Mouse (Mus musculus) kidney, postnatal 0 days (tissue): ENCODE data around the gene Snx12. TPM values are rescaled to one million over a fixed set of nuclear protein-coding genes. Genes with fewer than 3 reads are reported as not detected.
"Not testable (repeated sequence)": the region's sequence is repeated elsewhere in the genome, so short reads cannot be mapped to it uniquely, and the experiment has no call there.

Source experiments
- ATAC-seq: fragments of 200-750 bp; cut with Nextera tagmentation; replicated peaks from 2 replicates; pipeline ENCODE4 v1.8.0; 2017; ENCODE audit warnings: low read depth, moderate number of reproducible peaks, moderate TSS enrichment, moderate library complexity; ENCODE audit not compliant: low FRiP score
- DNase-seq: peaks from one replicate; pipeline ENCODE4 v3.0.0-alpha.2; 2016; ENCODE audit warnings: low spot score
- H3K27ac ChIP-seq: fragments of 300-500 bp; sonication (generic); 2 replicates; pipeline ENCODE4 v1.5.1; 2014; ENCODE audit warnings: mild to moderate bottlenecking
- H3K27me3 ChIP-seq: fragments of 300-500 bp; sonication (generic); 2 replicates; pipeline ENCODE4 v1.6.1; 2014; ENCODE audit warnings: low read length, mixed read lengths; ENCODE audit not compliant: insufficient read depth
- H3K36me3 ChIP-seq: fragments of 300-500 bp; sonication (generic); 2 replicates; pipeline ENCODE4 v1.6.1; 2014; ENCODE audit warnings: low read length, mixed read lengths; ENCODE audit not compliant: insufficient read depth
- H3K4me1 ChIP-seq: fragments of 300-500 bp; sonication (generic); replicated peaks from 2 replicates; pipeline ENCODE4 v1.6.1; 2014; ENCODE audit warnings: antibody characterized with exemption, low read length, mixed read lengths; ENCODE audit not compliant: insufficient read depth
- H3K4me2 ChIP-seq: fragments of 300-500 bp; sonication (generic); 2 replicates; pipeline ENCODE4 v1.6.1; 2014; ENCODE audit warnings: mild to moderate bottlenecking, low read length, moderate library complexity, mixed read lengths
- H3K4me3 ChIP-seq: fragments of 300-500 bp; sonication (generic); replicated peaks from 2 replicates; pipeline ENCODE4 v1.5.1; 2014; ENCODE audit warnings: low read depth, low read length
- H3K9ac ChIP-seq: fragments of 300-500 bp; sonication (generic); 2 replicates; pipeline ENCODE4 v1.6.1; 2014; ENCODE audit warnings: low read depth, low read length
- H3K9me3 ChIP-seq: fragments of 300-500 bp; sonication (generic); replicated peaks from 2 replicates; pipeline ENCODE4 v1.6.1; 2016; ENCODE audit warnings: low read length, inconsistent platforms, mixed read lengths
- CTCF ChIP-seq: IDR thresholded peaks from 2 replicates; pipeline ENCODE4 v1.5.1; 2016; ENCODE audit warnings: antibody characterized with exemption, low read depth, mild to moderate bottlenecking, moderate library complexity
- WGBS: fragments of 180-500 bp; shearing (Covaris S2); extraction: QIAGEN DNeasy Blood & Tissue Kit; methylation state at CpG from one replicate; pipeline ENCODE4 v1.1.7; 2014; 5-methylcytosine and 5-hydroxymethylcytosine counted together
- polyA plus RNA-seq: library from polyadenylated mRNA; unstranded; fragments of >200 nt; fragmentation: Nextera tagmentation; extraction: Ambion mirVana; gene quantifications from 2 replicates; pipeline ENCODE4 v1.2.1, GENCODE M21; 2015

Snx12 gene
- polyA plus RNA-seq, 1 experiment from 2014 or later = 46.7 TPM

GRCm38 (mm10) chrX:101126977-101127376, 95.4 kb downstream of the Snx12 start:
- Histone ChIP-seq H3K4me2 (no peak overlapping the region), H3K9ac (no peak overlapping the region), H3K9me3 (no peaks in the 10 kb centered on the region), H3K4me1 (no peaks in the 10 kb centered on the region), H3K36me3 (no peaks in the 10 kb centered on the region), H3K4me3 (no peak overlapping the region), H3K27me3 (no peaks in the 10 kb centered on the region), H3K27ac (0 out of 2 replicates have a peak overlapping the region, but pooled peaks have one; percentile 25)
- 54% methylated on average over 2 of the region's 2 CpGs for WGBS
- DNase-seq (peak; percentile 40), ATAC-seq (no peak)
- no peak for TF ChIP-seq CTCF

- 46% methylated on average over 7 of the region's 7 CpGs for WGBS
- Histone ChIP-seq H3K4me2 (no peak overlapping the region), H3K9me3 (no peaks in the 10 kb centered on the region), H3K4me3 (no peak overlapping the region), H3K4me1 (no peaks in the 10 kb centered on the region), H3K27ac (0 out of 2 replicates have a peak overlapping the region, but pooled peaks have one; percentile 25), H3K9ac (no peak overlapping the region), H3K36me3 (no peaks in the 10 kb centered on the region), H3K27me3 (no peaks in the 10 kb centered on the region)
- peak; percentile 79 for ATAC-seq
- TF ChIP-seq CTCF = no peak
- no peak for DNase-seq
Observed at GRCm38 (mm10) chrX:101126474-101126955, 95.8 kb downstream of the Snx12 start.

GRCm38 (mm10) chrX:101120546-101120945, 101.8 kb downstream of the Snx12 start:
- H3K27ac ChIP-seq = no peak overlapping the region
- DNase-seq (peak; percentile 22), ATAC-seq (no peak)
- 43% methylated on average over 1 of the region's 1 CpGs for WGBS
- H3K4me2 ChIP-seq = no peak overlapping the region
- no peaks in the 10 kb centered on the region for H3K27me3 ChIP-seq
- H3K9ac ChIP-seq = no peak overlapping the region
- H3K4me3 ChIP-seq = no peak overlapping the region
- peak; percentile 51 for TF ChIP-seq CTCF
- H3K9me3 ChIP-seq = no peaks in the 10 kb centered on the region
- H3K4me1 ChIP-seq = no peaks in the 10 kb centered on the region
- H3K36me3 ChIP-seq = no peaks in the 10 kb centered on the region

GRCm38 (mm10) chrX:101085920-101086319, 136.4 kb downstream of the Snx12 start, which contains the start of gene Slc7a3:
Slc7a3 (minus strand) TSS chrX:101086020.
- TF ChIP-seq CTCF = no peak
- ATAC-seq = no peak
- Histone ChIP-seq H3K36me3 (no peaks in the 10 kb centered on the region), H3K9ac (no peak within 1 kb of the TSS), H3K27ac (no peak within 1 kb of the TSS), H3K9me3 (no peaks in the 10 kb centered on the region), H3K4me3 (peak within 1 kb of the TSS; percentile 27), H3K27me3 (no peaks in the 10 kb centered on the region), H3K4me1 (no peaks in the 10 kb centered on the region), H3K4me2 (peak within 1 kb of the TSS; percentile 57)
- DNase-seq = no peak
- 42% methylated on average over 11 of the region's 11 CpGs for WGBS

GRCm38 (mm10) chrX:101085211-101085610, 137.2 kb downstream of the Snx12 start:
- ATAC-seq, H3K36me3 ChIP-seq, H3K27ac ChIP-seq, H3K4me1 ChIP-seq, H3K9me3 ChIP-seq, H3K9ac ChIP-seq, DNase-seq, H3K27me3 ChIP-seq: not testable (repeated sequence)
- WGBS = 14% methylated on average over 7 of the region's 9 CpGs
- H3K4me3 ChIP-seq = 0 out of 2 replicates have a peak overlapping the region, but pooled peaks have one; percentile 27
- peak overlapping the region; percentile 57 for H3K4me2 ChIP-seq

GRCm38 (mm10) chrX:101084192-101084591, 138.2 kb downstream of the Snx12 start:
- TF ChIP-seq CTCF = no peak
- H3K9ac ChIP-seq = no peak overlapping the region
- H3K4me1 ChIP-seq = no peaks in the 10 kb centered on the region
- 68% methylated on average over 2 of the region's 2 CpGs for WGBS
- ATAC-seq (no peak), DNase-seq (no peak)
- no peak overlapping the region for H3K4me3 ChIP-seq
- H3K4me2 ChIP-seq = 0 out of 2 replicates have a peak overlapping the region, but pooled peaks have one; percentile 57
- no peaks in the 10 kb centered on the region for H3K36me3 ChIP-seq
- no peak overlapping the region for H3K27ac ChIP-seq
- no peaks in the 10 kb centered on the region for H3K9me3 ChIP-seq
- no peaks in the 10 kb centered on the region for H3K27me3 ChIP-seq

- no peaks in the 10 kb centered on the region for H3K27me3 ChIP-seq
- no peak for TF ChIP-seq CTCF
- 36% methylated on average over 1 of the region's 1 CpGs for WGBS
- no peaks in the 10 kb centered on the region for H3K36me3 ChIP-seq
- no peaks in the 10 kb centered on the region for H3K9me3 ChIP-seq
- no peak overlapping the region for H3K27ac ChIP-seq
- no peak overlapping the region for H3K9ac ChIP-seq
- H3K4me1 ChIP-seq = no peaks in the 10 kb centered on the region
- no peak overlapping the region for H3K4me2 ChIP-seq
- no peak overlapping the region for H3K4me3 ChIP-seq
- DNase-seq (no peak), ATAC-seq (no peak)
Observed at GRCm38 (mm10) chrX:101065245-101065644, 157.1 kb downstream of the Snx12 start.
